1 mouse cellular context compared by ENCODE assay signal in genomic region chr10:107943859-107944258, GRCm38 (mm10).
A peak's percentile ranks its signal among the peaks of the same experiment; 100 is the strongest.
TF ChIP-seq lines count a peak whose summit lies in the region.

No protein-coding gene starts in this region.

TF ChIP-seq in CH12.LX, 34 proteins besides CTCF, POLR2A, EP300 and RAD21:
- TF ChIP-seq IRF4 (IDR thresholded peaks at IDR 0.05; ENCODE audit: low read depth, low read length), result peak; percentile 64
- TF ChIP-seq UBTF (IDR thresholded peaks at IDR 0.05; ENCODE audit: low read depth, low read length), result no peak
- TF ChIP-seq ETS1 (conservative IDR thresholded peaks at IDR 0.05; ENCODE audit: low read depth, low read length), result peak; percentile 50
- peak; percentile 64; the same call in 1 of the 2 replicates for TF ChIP-seq MAFK (IDR thresholded peaks at IDR 0.05; ENCODE audit: insufficient replicate concordance, low read length)
